Mouse (Mus musculus) T-helper 1 cell (primary cell): ENCODE results near the gene Bckdhb.
"Not testable (repeated sequence)": the region's sequence is repeated elsewhere in the genome, so short reads cannot be mapped to it uniquely, and the experiment has no call there.

Source experiments
- in situ Hi-C: fragments of 300-600 bp; cut with MboI, MseI; formaldehyde crosslinking; loops from one replicate; pipeline ENCODE4 v1.15.1; 2025; ENCODE audit warnings: high pct_unique_total_duplicates

The Bckdhb gene

DNA sequence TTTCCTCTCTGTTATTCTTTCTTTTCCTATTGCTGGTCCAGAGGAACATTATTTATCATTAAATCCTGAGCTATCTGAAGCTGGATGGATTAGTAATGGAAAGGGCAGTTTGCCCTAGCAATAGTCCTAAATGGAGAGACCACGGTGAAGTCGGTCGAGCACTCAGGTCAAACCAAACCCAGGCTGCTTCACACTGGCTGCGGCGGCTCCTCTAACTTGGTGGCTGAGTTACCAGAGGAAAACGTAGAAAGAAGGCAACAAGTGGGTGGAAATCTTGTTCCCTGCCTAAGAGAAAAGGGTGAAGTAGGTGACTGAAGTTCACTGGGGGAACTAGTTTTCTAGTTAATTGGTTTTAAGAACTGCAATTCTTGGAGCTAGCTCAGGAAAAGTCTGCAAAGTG is 119.2 kb downstream of the Bckdhb start:
- in situ Hi-C loops, result no loop called here

DNA sequence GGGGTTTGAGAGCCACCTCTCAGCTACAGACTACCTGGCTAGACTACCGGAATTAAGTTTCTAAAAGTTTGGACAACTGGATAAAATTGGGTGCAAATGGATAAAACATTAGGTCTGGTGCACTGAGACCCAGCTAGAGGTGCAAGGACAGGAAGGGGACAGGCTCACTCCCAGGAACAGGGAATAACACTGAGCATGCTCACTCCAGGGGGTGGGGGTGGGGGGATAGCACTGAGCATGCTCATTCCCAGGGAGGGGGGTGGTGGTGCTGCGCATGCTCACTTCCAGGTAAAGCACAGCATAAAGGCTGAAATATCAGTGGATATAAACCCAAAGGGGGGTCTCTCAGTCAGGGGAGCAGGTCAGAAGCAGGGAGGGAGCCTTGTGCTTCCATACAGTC is 120.7 kb downstream of the Bckdhb start:
- in situ Hi-C loops, result no loop called here

DNA sequence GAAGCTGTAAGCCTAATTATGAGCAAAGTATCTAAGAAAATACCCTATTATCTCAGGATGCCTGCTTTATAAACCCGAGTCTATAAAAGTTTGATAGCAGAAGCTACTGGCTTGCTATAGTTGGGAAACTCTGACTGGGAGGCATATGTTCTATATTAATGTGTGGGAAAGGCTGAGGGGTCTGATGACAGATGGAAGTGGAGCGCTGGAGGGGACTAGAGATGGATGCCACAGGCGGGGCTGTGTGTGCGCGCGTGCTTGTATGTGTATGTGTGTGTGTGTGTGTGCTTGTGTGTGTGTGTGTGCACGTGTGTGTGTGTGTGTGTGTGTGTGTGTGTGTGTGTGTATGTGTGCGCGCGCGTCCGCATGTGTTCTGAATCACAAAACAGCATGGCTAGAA is 121.4 kb downstream of the Bckdhb start:
- in situ Hi-C loops, result no loop called here

DNA sequence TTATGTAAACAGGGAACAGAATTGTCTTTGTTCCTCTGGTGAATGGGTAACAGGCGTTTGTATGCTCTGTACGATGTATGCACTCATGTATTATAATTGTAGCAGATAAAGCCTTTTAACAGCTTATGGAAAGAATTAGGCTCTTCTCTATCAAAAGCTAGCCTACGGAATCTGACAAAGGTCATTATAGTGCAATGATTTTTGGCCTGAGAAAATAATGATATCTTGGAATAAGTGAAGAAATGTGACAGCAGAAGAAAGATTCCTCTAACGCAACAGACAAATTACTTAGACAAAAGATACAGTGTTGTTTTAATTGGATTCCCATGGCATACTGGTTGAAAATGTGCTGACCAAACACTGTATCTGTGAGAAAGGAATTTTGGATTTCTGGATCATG is 122.0 kb downstream of the Bckdhb start:
- in situ Hi-C loops, result no loop called here

DNA sequence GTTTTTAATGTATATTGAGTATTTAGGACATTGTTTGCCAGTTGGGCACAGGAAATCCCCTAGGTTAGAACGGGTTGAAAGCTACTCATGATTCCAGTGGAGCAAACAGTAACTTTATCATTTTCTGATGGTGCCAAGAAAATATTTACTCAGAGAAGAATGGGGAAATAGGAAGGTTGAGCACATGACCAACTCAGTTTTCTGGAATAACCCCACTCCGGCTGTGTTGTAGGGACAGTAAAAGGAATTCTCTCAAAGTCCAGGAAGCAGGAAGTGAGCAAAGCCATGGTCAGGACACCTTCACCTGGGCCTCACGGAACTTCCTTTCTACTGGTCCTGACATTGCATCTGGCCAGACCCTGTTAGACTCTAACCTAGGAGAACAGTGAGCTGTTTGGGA is 122.5 kb downstream of the Bckdhb start:
- in situ Hi-C loops, result no loop called here

DNA sequence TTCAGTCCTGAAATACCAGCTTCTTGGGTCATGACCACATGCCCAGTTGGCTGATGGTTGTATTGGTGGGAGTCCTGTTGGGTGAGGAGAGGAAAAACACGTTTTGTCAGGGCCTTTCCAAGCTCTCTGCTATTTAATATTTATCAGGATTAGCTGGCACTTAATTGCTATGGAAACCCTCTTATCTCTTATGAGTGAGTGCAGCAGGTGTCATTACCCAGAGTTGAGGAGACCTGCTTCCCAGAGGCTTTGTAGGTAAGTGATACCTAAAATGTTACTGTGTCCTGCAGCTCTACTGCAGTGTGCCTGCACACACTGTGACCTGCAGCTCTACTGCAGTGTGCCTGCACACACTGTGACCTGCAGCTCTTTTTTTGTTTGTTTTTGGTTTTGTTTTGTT is 124.2 kb downstream of the Bckdhb start:
- in situ Hi-C loops, result no loop called here

DNA sequence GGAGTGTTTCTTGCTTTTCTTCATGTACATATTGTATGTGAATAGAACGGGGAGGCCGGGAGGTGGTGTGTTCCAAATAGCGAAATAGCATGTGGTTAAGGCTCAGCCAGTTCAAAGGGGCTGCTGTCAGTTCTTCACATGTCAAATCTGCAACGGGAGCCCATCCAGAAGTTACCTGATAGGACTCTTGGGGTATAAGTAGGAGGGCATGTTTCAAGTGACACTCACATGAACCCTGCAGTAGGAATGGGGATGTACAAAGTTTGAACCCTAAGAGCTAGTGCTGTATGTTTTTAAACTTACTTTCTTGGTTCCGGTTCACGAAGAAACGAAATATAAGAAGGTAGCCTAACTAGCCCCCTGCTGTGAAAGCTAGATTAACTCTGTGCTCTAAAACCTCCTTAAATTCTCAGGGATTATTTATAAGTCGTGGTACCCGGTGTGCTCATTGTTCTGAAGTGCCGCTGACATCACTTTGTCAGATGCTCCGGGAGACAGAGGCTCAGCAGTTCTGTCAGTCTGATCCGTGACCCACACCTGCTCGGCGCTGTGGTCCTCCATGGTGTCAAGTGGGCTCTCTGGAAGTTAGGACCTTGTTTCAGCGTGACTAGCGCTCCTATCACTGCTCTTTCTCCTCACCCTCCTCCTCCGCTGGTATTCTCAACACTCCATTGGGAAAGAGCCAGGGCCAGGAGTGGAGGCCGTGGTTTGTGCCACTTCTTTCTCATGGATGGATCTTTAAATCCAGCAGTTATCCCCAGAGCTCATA is 126.1 kb downstream of the Bckdhb start:
- in situ Hi-C loops, result no loop called here

DNA sequence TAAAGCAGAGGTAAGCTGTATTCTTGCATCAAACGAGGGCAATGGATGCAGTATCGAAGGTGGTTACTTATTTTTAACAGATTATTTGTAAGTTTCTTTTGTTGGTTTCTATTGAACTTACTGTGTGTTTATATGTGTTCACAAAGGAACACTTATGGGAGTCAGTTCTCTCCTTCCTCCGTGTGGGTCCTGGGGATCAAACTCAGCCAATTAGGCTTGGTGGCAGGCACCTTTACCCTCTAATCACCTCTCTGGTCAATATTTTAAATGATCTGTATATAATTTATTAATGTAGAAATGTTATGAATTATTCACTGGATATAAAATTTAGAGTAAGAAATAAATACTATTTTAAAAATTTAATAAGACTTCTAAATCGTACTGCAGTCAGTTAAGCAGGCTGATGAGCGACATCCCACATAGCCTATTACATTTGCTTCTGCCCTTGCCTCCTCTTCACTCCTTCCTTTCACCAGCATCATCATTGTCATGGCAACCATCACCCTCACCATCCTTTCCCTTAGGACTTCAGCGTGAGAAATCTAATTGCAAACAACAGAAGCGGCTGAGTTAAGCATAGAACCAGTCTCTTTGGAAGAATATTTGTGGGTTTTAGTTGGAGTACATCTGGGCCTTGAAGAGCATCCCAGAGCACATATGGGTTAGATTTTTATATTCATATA is 130.3 kb downstream of the Bckdhb start:
- in situ Hi-C loops, result no loop called here

DNA sequence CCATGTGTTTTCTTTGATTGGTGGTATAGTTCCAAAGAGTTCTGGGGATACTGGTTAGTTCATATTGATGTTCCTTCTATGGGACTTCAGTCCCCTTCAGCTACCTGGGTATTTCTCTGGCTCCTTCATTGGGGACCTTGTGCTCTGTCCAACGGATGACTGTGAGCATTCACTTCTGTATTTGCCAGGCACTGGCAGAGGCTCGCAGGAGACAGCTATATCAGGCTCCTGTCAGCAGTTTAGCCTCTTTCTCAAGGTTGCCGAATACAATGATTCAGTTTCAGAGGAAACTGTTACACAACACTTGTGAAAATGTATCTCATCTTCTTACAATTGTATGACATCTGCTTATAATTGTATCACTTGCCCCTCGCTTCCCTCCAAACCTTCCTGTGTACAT is 135.8 kb downstream of the Bckdhb start:
- in situ Hi-C loops, result not testable (repeated sequence)

DNA sequence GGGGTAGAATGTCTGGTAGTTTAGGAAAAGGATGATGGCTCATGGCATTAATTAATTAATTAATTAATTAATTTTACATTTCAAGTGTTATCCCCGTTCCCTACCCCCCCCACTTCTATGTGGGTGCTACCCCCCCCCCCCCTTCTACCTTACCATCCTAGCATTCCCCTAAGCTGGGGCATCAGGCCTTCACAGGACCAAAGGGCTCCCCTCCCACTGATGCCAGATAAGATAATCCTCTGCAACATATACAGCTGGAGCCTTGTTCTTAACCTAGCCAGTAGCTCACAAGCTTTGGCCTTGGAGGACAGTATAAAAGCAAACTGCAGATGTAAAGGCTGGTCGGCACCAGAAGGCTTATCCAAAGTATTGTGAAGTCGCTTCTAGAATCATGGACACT is 138.7 kb downstream of the Bckdhb start:
- in situ Hi-C loops, result no loop called here

DNA sequence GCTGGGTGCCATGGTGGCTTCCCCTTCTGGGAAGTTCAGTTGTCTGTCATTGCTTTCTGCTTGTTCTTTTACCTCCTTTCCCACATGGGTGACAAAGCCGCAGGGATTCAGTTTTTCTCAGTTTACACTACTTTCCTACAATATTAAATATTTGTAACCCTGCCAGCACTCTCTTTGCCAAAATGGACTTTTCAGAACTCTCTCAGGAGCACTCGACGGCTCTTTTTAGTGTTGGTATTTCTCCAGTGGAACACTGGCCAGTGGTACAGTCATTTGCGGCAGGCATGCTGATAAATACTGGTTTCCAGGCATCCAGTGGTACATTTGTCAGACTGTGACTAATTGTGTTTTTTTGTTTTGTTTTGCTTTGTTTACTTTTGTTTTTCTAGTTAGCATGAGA is 139.2 kb downstream of the Bckdhb start:
- in situ Hi-C loops, result no loop called here

DNA sequence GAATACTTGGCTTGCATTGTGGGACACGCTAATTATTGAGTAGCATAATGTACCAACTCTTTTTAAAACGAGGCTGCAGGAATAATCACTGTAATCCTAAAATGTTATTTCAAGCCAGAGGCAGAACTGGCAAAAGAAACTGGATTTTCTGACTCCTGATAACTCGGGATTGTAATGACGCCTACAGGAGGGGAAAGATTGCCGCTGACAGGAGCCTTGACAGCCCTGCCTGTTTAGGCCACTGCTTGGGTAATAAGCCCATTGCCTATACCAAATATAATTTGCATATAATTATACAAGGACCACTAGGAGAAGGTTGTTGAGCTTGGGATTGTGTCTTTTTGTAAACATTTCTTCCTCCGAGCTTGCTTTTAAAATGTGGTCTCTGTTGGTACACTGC is 145.3 kb downstream of the Bckdhb start:
- in situ Hi-C loops, result no loop called here

DNA sequence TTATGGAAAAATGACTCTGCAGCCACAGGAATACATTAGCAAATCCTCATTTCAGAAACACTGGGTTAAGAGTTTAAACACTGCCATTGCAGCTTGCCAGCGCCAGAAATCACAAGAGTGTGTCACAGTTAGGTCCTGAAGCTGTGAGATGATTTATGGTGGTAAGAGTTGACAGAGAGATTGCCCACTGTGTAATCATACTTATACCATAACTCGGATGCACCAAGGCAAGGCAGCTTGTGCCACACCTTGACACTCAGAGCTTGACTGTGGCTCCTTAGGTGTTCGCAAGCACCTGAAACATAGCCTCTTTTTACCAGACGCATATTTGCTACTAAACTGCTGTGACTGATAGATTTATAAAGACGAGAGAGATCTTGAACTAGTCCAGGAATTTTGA is 145.8 kb downstream of the Bckdhb start:
- in situ Hi-C loops, result no loop called here

DNA sequence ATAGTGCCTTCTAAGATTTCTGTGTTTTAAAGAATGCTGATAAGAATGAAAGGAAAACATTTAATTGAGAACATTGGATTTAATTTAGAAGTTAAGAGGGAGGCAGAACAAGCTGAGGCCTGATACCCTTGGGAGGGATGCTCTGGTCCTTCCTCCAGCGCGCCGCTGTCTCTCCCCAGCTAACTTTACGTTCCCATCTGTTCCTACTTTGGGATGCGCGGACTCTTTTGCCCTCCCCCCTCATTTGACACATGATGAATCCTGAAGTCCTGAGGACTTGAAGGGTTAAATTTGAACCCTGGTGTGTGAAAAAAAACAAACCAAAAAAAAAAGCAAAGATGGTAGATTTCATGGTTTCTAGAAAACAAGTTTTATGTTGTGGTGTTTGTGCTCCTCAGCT is 147.6 kb downstream of the Bckdhb start:
- in situ Hi-C loops, result no loop called here

DNA sequence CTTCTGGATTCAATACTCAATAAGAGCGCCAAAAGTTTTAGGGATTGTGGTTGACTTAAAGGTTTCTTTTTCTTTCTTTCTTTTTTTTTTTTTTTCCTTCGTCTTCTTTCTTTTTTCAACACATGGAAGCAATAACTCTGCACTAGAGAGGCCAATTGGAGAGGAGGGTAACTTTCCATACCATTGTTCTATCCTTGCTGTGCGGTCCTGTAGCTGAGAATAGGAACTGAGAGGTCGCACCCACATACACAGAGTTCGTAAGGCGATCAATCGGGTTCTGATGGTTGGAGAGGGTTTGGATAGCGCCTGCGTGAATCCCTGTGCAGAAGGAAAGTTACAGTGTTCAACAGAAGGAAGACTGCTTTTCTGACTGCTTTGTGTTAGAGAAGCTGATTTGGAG is 148.3 kb downstream of the Bckdhb start:
- in situ Hi-C loops, result no loop called here

DNA sequence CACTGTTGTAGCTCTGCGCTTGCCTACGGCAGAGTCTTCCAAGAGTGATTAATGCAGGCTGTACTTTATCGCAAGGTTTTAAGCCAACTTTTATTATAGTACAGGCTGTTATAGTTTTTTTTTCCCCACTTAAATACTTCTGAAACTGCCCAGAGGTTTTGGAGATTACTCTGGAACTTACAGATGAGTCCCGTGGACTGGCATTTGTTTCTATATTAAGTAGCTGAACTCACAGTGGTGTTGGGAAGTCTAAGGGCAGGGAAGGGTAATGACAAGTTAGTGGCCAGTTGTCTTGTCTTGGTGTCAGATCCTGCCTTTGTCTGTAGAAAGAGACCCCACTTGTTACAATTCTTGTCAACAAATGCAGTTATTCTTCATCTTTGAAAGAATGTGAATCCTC is 158.6 kb downstream of the Bckdhb start:
- in situ Hi-C loops, result no loop called here

DNA sequence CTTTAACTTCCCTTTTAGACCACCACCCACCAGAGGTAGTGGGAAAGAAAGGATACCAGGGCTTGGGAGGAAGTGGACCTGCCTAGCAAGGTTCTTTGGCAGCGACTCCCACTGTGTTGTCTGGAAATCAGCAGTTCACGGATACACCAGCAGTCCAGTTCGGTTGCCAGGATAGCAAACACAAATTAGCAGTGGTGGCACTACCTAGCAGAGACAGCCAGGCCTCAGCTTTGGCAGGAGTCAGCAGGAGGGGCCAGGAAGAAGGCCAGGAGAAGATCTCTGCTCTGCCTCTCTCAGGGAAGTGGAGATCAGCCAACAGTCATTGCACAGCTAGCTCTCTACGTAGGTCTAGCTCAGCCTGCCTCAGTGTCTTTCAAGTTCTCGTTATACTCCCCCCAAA is 159.7 kb downstream of the Bckdhb start:
- in situ Hi-C loops, result no loop called here

DNA sequence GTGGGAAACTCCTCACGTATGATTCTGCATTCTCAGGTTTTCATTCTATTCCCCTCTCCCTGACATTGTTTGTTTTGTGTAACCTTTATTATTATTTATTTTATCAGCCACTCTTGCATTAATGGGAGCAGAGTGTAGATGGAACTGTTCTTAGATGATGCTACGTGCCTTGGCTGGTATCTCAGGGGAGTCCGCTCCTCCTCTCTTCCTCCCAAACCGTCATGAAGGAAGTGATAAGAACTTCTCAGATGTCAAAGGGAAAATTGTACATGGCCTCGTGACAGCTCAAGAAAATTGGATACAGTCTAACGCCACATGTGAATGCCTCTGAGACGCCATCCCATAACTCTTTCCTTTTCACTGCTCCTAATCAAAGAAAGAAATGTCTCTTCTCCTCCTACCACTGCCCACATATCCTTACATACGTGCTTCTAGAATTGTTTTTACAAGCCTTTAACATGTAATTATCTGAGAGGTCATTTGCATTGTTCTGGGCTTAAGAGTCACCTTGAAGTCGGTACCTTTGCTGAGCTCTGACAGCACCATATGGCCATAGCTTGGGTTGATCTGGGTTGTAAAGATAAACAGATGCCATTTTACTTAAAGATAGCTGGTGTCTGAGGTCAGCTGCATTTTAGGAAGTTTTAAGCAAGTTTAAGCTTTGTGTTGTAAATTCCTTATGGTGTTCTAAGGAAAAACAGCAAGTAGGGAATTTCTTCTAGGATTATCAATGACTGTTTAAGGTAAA is 165.5 kb downstream of the Bckdhb start:
- in situ Hi-C loops, result no loop called here

DNA sequence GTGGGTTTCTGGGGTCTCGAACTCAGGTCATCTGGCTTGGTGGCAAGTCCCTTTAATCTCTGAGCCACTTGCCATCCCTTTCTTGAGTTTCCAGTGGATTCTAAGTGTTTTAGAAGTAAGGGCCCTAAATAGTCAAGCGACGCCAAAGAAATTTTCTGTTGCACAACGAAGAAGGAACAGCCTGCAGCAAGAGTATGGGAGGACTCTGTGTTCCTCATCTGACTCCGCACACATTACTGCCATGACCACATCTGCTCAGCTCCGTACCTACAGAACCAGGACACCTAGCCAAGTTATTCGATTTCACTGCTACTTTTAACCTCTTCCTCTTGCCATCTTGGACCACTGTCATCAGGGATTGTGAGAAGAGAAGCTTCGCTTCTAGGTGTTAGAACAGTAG is 168.0 kb downstream of the Bckdhb start:
- in situ Hi-C loops, result no loop called here

DNA sequence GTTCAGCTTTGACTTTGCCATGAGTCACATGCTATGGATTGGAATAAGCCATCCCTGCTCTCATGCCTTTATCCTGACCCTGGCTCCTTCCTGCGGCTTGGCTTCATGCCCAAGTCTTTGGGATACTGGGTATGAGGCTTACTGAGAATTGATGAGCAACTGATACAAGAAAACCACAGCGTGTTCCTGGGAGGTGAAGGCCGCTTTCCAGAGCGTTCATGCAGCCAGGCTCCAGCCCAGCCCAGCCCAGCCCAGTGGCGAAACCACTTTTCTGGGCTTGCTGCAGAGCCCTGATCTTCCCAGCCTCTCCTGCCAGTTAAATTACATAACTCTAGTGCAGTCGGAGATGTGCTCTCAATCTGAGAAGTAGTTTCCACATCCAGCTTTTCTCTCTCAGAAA is 169.2 kb downstream of the Bckdhb start:
- in situ Hi-C loops, result no loop called here

DNA sequence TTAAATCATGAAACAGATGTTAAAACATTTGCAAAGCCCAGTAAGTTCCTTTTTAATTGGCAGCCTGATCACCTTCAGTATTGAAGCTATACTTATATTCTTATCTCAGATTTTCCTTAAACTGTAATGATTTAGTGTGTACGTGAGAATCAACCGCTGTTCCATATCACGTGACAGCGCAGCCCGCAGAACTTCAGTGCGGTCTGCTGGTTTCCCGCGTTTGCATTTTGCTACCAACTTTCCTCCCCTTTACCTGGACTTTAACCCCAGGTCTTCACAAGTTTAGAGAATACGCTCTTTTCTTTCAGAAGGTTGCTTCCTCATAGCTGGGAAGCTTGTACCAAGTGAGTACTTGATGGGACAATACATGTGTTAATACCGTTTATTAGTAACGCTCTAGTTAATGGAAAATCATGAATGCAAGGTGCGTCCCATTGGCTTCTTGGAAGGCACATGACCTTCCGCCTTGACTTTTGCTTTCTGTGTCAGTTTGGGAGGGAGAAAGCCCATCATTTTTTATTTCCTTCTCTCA is 171.6 kb downstream of the Bckdhb start:
- in situ Hi-C loops, result no loop called here

DNA sequence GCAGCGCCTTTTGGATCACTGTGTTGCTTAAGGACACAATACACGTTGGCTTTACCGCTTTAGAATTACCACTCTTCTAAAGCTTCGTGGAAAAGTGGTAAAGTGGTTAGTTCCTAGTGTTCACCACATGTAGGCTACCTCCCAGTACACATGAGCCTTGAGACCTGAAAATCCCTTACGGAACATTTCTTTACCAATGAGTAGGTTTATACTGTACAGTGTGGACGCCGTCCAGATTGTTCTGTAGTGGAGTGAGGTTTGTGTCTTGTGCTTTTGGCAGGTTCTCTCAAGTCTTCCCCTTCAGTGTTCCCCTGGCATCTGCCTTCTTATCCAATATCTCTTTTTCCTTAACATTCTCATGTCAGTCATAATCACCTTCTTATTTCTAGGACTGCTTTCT is 178.4 kb downstream of the Bckdhb start:
- in situ Hi-C loops, result no loop called here

DNA sequence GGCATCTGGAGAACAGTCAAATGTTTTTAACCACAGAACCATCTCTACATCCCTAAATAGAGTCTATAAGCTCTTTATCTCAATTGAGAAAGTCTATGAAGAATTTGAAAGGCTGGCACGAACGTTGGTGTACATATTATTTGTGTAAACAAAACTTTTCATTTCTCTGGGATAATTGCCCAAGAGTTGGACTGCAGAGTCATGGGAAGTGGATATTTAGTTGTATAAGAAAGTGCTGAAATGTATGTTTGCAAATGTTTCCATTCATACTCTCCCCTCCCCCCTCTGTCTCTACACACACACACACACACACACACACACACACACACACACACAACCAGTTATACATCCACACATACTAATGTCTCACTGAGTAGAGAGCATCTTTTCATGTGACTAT is 181.5 kb downstream of the Bckdhb start:
- in situ Hi-C loops, result no loop called here
